Mouse (Mus musculus): ENCODE measurements around the gene Rab19. TPM values are rescaled to one million over a fixed set of nuclear protein-coding genes. Genes with fewer than 3 reads are reported as not detected.
"Not testable (repeated sequence)": the region's sequence is repeated elsewhere in the genome, so short reads cannot be mapped to it uniquely, and the experiment has no call there.

Gene Rab19
- polyA plus RNA-seq, 1 experiment from 2014 or later: 0.13 TPM

DNA sequence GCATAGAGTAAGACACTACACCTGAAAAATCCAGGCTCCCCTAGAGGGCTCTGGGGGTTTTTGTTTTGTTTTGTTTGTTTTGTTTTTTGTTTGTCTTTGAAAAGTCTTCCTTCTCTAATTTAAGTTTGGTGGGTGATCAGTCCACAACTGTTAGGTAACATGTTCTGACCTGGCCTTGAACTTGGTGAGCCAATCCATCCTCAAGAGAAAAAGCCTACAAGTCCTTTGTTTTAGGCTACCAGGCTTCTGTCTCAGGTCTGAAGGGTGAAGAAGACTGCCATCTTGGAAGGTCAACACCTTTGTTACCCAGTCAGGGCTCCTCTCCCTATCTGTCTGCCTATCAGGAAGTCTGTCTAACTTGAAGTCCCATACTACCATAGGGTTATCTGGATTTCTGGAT is 52.7 kb downstream of the Rab19 start:
- no peaks in the 10 kb centered on the region for H3K4me1 ChIP-seq (ENCODE audit: control insufficient read depth, insufficient read depth, low read depth, low read length)
- ATAC-seq: no peak
- H3K27ac ChIP-seq (ENCODE audit: low read depth, low read length): no peak overlapping the region
- no peak overlapping the region for H3K4me2 ChIP-seq (ENCODE audit: low read length)
- H3K9me3 ChIP-seq (ENCODE audit: control insufficient read depth, low read length): no peaks in the 10 kb centered on the region
- no peaks in the 10 kb centered on the region for H3K36me3 ChIP-seq (ENCODE audit: control insufficient read depth, insufficient read depth, low read length)
- H3K27me3 ChIP-seq (replicated peaks; ENCODE audit: control insufficient read depth, insufficient read depth, low read length): no peaks in the 10 kb centered on the region
- no peak overlapping the region for H3K4me3 ChIP-seq (ENCODE audit: low read length)
- H3K9ac ChIP-seq (ENCODE audit: low read depth, low read length): no peak overlapping the region

- WGBS: 76% methylated on average over 2 of the region's 2 CpGs
- no peaks in the 10 kb centered on the region for H3K9me3 ChIP-seq (ENCODE audit: control insufficient read depth, low read length)
- ATAC-seq: no peak
- no peak overlapping the region for H3K4me2 ChIP-seq (ENCODE audit: low read length)
- H3K27ac ChIP-seq (ENCODE audit: low read depth, low read length): no peak overlapping the region
- H3K4me1 ChIP-seq (ENCODE audit: control insufficient read depth, insufficient read depth, low read depth, low read length): no peaks in the 10 kb centered on the region
- H3K27me3 ChIP-seq (replicated peaks; ENCODE audit: control insufficient read depth, insufficient read depth, low read length): no peaks in the 10 kb centered on the region
- no peaks in the 10 kb centered on the region for H3K36me3 ChIP-seq (ENCODE audit: control insufficient read depth, insufficient read depth, low read length)
- no peak overlapping the region for H3K9ac ChIP-seq (ENCODE audit: low read depth, low read length)
- no peak overlapping the region for H3K4me3 ChIP-seq (ENCODE audit: low read length)
These were observed 53.3 kb downstream of the Rab19 start for GRCm38 (mm10) chr6:39434111-39434885.

DNA sequence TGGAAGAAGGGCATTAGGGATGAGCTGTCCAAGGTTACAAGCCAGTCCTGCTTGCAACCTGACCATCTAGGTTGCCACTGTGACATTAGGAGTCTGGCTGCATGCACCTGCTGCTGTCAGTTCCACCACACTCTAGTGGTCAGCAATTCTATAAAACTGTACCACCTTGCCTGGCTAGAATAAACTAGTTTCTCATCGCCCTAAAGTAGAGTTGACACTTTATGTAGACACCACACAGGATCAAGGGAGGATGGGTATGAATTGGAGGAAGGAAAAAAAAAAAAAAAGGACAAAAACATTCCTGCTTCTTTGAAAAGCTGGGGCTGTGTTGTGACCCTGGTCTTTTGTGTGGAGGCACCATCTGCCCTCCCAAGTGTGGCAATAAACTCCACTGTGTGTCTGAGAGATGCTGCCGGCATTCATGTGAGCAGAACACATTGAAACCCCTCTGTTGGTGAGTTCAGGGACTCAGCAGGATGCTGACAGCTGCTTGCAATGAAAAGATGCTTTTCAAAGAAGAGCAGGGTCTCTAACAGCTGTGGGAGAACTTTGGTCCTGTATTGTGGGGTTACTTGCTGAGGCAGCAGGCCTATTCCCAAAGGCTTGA is 54.0 kb downstream of the Rab19 start:
- ATAC-seq: no peak
- Histone ChIP-seq H3K4me3 (ENCODE audit: low read length) (no peak overlapping the region), H3K9ac (ENCODE audit: low read depth, low read length) (no peak overlapping the region), H3K4me1 (ENCODE audit: control insufficient read depth, insufficient read depth, low read depth, low read length) (no peaks in the 10 kb centered on the region), H3K36me3 (ENCODE audit: control insufficient read depth, insufficient read depth, low read length) (no peaks in the 10 kb centered on the region), H3K4me2 (ENCODE audit: low read length) (no peak overlapping the region), H3K27ac (ENCODE audit: low read depth, low read length) (no peak overlapping the region), H3K9me3 (ENCODE audit: control insufficient read depth, low read length) (no peaks in the 10 kb centered on the region), H3K27me3 (replicated peaks; ENCODE audit: control insufficient read depth, insufficient read depth, low read length) (no peaks in the 10 kb centered on the region)
- 13% methylated on average over 2 of the region's 2 CpGs for WGBS

DNA sequence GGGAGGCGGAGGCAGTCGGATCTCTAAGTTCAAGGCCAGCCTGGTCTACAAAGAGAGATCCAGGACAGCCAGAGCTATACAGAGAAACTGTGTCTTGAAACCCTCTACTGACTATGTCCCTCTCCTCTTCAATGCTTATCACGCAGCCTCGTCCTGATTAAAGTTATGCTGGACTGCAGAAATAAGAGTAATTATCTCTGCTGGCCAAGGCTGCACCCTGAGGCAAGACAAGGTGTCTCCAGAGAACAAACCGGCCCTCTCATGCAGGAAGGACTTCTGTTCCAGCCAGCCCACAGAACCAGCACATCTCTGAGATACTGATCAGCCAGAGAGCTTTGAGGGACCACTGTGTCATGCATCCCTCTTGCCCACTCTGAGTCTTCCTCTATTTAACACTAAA is 54.9 kb downstream of the Rab19 start:
- H3K9ac ChIP-seq (ENCODE audit: low read depth, low read length): no peak overlapping the region
- WGBS: 68% methylated on average over 5 of the region's 5 CpGs
- H3K27ac ChIP-seq (ENCODE audit: low read depth, low read length): no peak overlapping the region
- H3K4me3 ChIP-seq (ENCODE audit: low read length): no peak overlapping the region
- H3K4me2 ChIP-seq (ENCODE audit: low read length): no peak overlapping the region
- no peaks in the 10 kb centered on the region for H3K27me3 ChIP-seq (replicated peaks; ENCODE audit: control insufficient read depth, insufficient read depth, low read length)
- ATAC-seq: no peak
- H3K9me3 ChIP-seq (ENCODE audit: control insufficient read depth, low read length): no peaks in the 10 kb centered on the region
- no peaks in the 10 kb centered on the region for H3K4me1 ChIP-seq (ENCODE audit: control insufficient read depth, insufficient read depth, low read depth, low read length)
- no peaks in the 10 kb centered on the region for H3K36me3 ChIP-seq (ENCODE audit: control insufficient read depth, insufficient read depth, low read length)

DNA sequence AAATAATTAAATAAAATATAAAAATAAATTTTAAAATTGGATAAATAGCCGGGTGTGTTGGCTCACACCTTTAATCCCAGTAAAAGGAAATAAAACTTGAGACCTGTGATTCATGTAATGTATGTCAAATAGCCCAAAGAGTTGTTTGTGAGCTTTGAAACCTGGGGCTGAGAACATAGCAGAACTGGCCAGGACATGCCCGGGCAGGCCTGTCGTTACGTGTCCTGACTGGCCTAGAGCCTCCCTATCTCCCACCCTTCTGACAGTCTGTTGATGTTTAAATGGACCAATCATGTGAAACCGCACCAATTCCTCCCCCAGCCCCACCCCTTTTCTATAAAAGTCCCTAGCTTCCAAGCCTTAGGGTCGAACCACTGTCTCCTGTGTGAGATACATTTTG is 56.5 kb downstream of the Rab19 start:
- WGBS: 95% methylated on average over 6 of the region's 6 CpGs
- not testable (repeated sequence) for ATAC-seq; H3K36me3 ChIP-seq (ENCODE audit: control insufficient read depth, insufficient read depth, low read length); H3K27ac ChIP-seq (ENCODE audit: low read depth, low read length); H3K4me3 ChIP-seq (ENCODE audit: low read length); H3K4me1 ChIP-seq (ENCODE audit: control insufficient read depth, insufficient read depth, low read depth, low read length); H3K9me3 ChIP-seq (ENCODE audit: control insufficient read depth, low read length); H3K27me3 ChIP-seq (replicated peaks; ENCODE audit: control insufficient read depth, insufficient read depth, low read length); H3K9ac ChIP-seq (ENCODE audit: low read depth, low read length); H3K4me2 ChIP-seq (ENCODE audit: low read length)

Other genes with a start within 250 kb of the Rab19 start
- gene Kdm7a, start 174.4 kb upstream of the Rab19 start, polyA plus RNA-seq (2015; fragmentation: Nextera tagmentation; extraction: Ambion mirVana): 3.3 and 4.5 TPM in 2 replicates
- 57.9 and 60.1 TPM in 2 replicates for gene Slc37a3, start 3.5 kb upstream of the Rab19 start, polyA plus RNA-seq (2015; fragmentation: Nextera tagmentation; extraction: Ambion mirVana)
- gene Mkrn1, start 39.3 kb downstream of the Rab19 start, polyA plus RNA-seq (2015; fragmentation: Nextera tagmentation; extraction: Ambion mirVana): 237 and 243 TPM in 2 replicates
- 12.8 and 17.6 TPM in 2 replicates for gene Dennd2a, start 176.7 kb downstream of the Rab19 start, polyA plus RNA-seq (2015; fragmentation: Nextera tagmentation; extraction: Ambion mirVana)
- 42.6 and 47.9 TPM in 2 replicates for gene Adck2, start 192.7 kb downstream of the Rab19 start, polyA plus RNA-seq (2015; fragmentation: Nextera tagmentation; extraction: Ambion mirVana)
- 1.6 and 1.9 TPM in 2 replicates for gene Gm42420, start 204.6 kb downstream of the Rab19 start, polyA plus RNA-seq (2015; fragmentation: Nextera tagmentation; extraction: Ambion mirVana)
- 482 and 563 TPM in 2 replicates for gene Ndufb2, start 211.4 kb downstream of the Rab19 start, polyA plus RNA-seq (2015; fragmentation: Nextera tagmentation; extraction: Ambion mirVana)